Mouse (Mus musculus) mouse embryonic stem cell (cell line): ENCODE measurements around the gene Ttl.

Experiments
- in situ Hi-C, 2 experiments: fragments of 300-500 bp; cut with MboI; formaldehyde crosslinking; loops; 1 replicate in 1 of 2; 3 replicates in 1 of 2; pipeline ENCODE4 v1.14.3; 2019 to 2020; ENCODE audit warnings: low sequenced_read_pairs in 2 of 2, low pct_unique_long_range_greater_than_20kb in 1 of 2, mixed read lengths in 1 of 2; ENCODE audit not compliant: unreplicated experiment in 1 of 2

Gene Ttl

GRCm38 (mm10) chr2:129070296-129070695, 4.6 kb downstream of the Ttl start:
- in situ Hi-C loops: loop anchor here in 1 of 2 experiments (25.0 kb wide), 1 partner anchor 383 kb away; the partner anchor contains the start of genes Anapc1 and Mertk

- in situ Hi-C loops: no loop called here
These were observed 12.6 kb downstream of the Ttl start for GRCm38 (mm10) chr2:129078313-129078712.

- in situ Hi-C loops: no loop called here
These were observed 13.5 kb downstream of the Ttl start for GRCm38 (mm10) chr2:129079194-129079593.

GRCm38 (mm10) chr2:129081097-129081496, 15.4 kb downstream of the Ttl start:
- in situ Hi-C loops: no loop called here

GRCm38 (mm10) chr2:129083514-129083913, 17.8 kb downstream of the Ttl start:
- in situ Hi-C loops: no loop called here

GRCm38 (mm10) chr2:129084959-129085358, 19.2 kb downstream of the Ttl start:
- in situ Hi-C loops: no loop called here

- in situ Hi-C loops: no loop called here
These were observed 21.8 kb downstream of the Ttl start for GRCm38 (mm10) chr2:129087520-129087919.

- in situ Hi-C loops: no loop called here
These were observed 24.6 kb downstream of the Ttl start for GRCm38 (mm10) chr2:129090370-129090769.

- in situ Hi-C loops: no loop called here
These were observed 27.1 kb downstream of the Ttl start for GRCm38 (mm10) chr2:129092810-129093209.

GRCm38 (mm10) chr2:129093926-129094724, 28.4 kb downstream of the Ttl start:
- in situ Hi-C loops: no loop called here

- in situ Hi-C loops: no loop called here
These were observed 35.1 kb downstream of the Ttl start, which contains the start of gene Polr1b for GRCm38 (mm10) chr2:129100784-129101310. Gene Polr1b, plus strand, starts transcription at chr2:129100995.

- in situ Hi-C loops: no loop called here
These were observed 47.2 kb downstream of the Ttl start for GRCm38 (mm10) chr2:129112924-129113323.

- in situ Hi-C loops: no loop called here
These were observed 50.1 kb downstream of the Ttl start for GRCm38 (mm10) chr2:129115706-129116367.

- in situ Hi-C loops: no loop called here
These were observed 50.6 kb downstream of the Ttl start for GRCm38 (mm10) chr2:129116368-129116739.

- in situ Hi-C loops: no loop called here
These were observed 52.3 kb downstream of the Ttl start for GRCm38 (mm10) chr2:129118061-129118460.

- in situ Hi-C loops: loop anchor here in 1 of 2 experiments (10.0 kb wide), 1 partner anchor 83 kb away; no protein-coding TSS in a partner anchor
These were observed 56.2 kb downstream of the Ttl start for GRCm38 (mm10) chr2:129121986-129122385.

GRCm38 (mm10) chr2:129129412-129129929, 63.7 kb downstream of the Ttl start, which contains the start of gene Chchd5:
Gene Chchd5, plus strand, starts transcription at chr2:129129700.
- in situ Hi-C loops: loop anchor here in 1 of 2 experiments (10.0 kb wide), 1 partner anchor 75 kb away; no protein-coding TSS in a partner anchor

- in situ Hi-C loops: loop anchor here in 1 of 2 experiments (10.0 kb wide), 1 partner anchor 75 kb away; no protein-coding TSS in a partner anchor
These were observed 64.3 kb downstream of the Ttl start for GRCm38 (mm10) chr2:129129987-129130545.

- in situ Hi-C loops: no loop called here
These were observed 65.0 kb downstream of the Ttl start for GRCm38 (mm10) chr2:129130776-129131175.
